Mouse (Mus musculus): ENCODE measurements at regions not wholly inside any gene's neighbourhood (a gene's known extent, or its start where the extent isn't known, plus 50 kb on each side); places are given as distances from the start of the nearest gene placed in this dataset.

DNA sequence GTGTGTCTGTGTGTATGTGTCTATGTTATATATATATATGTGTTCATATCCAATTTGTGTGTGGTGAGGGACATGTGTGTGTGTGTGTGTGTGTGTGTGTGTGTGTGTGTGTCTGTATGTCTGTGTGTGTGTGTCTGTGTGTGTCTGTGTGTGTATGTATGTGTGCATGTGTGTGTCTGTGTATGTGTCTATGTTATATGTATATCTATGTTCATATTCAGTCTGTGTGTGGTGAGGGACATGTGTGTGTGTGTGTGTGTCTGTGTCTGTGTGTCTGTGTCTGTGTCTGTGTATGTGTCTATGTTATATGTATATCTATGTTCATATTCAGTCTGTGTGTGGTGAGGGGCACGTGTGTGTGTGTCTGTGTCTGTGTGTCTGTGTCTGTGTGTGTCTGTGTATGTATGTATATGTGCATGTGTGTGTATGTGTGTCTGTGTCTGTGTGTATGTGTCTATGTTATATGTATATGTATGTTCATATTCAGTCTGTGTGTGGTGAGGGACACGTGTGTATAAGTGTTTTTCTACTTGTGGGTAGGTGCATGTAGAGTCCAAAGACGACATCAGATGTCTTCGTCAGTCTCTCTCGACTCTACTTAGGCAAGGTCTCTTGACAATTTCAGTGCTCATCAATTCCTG is 370.5 kb upstream of the Slc7a11 start:
- H3K36me3 ChIP-seq (ENCODE audit: control insufficient read depth, insufficient read depth, low read length) = no peaks in the 10 kb centered on the region
- H3K9ac ChIP-seq (ENCODE audit: low read length) = no peak overlapping the region
- no peaks in the 10 kb centered on the region; the same call in 1 of the 2 replicates for H3K27me3 ChIP-seq (ENCODE audit: control insufficient read depth, insufficient read depth, low read length)
- H3K4me1 ChIP-seq (ENCODE audit: control insufficient read depth, insufficient read depth, low read length) = no peaks in the 10 kb centered on the region
- no peak overlapping the region for H3K27ac ChIP-seq (ENCODE audit: low read depth, low read length)
- DNase-seq (ENCODE audit: low spot score, missing footprints) = peak; percentile 68
- H3K4me2 ChIP-seq = no peak overlapping the region
- H3K9me3 ChIP-seq (ENCODE audit: control insufficient read depth, low read length) = no peaks in the 10 kb centered on the region
- ATAC-seq (ENCODE audit: low FRiP score) = no peak
- 84% methylated on average over 5 of the region's 5 CpGs for WGBS
- no peak overlapping the region for H3K4me3 ChIP-seq (ENCODE audit: low read depth, low read length)

DNA sequence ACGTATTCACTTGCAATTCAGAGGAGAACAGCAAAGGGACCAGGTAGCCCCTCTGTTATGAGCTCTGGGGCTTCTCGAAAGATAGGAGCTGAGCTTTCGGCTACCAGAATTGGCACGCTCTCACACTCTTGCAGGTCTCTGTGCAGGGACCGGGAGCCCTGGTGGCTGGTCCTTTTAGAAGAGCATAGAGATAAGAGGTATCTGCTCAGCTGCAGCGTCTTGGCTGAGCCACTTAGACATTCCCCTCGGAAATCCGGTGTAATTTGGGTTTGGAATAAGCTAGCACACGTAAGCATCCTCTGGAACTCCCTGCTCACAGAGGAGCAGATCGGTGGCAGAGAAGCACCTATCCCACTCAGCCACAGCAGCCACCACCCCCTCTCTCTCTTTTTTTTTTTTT is 372.3 kb upstream of the Slc7a11 start:
- H3K36me3 ChIP-seq (ENCODE audit: control insufficient read depth, insufficient read depth, low read length) = no peaks in the 10 kb centered on the region
- DNase-seq (ENCODE audit: low spot score, missing footprints) (no peak), ATAC-seq (ENCODE audit: low FRiP score) (no peak)
- WGBS = 83% methylated on average over 10 of the region's 10 CpGs
- no peak overlapping the region for H3K27ac ChIP-seq (ENCODE audit: low read depth, low read length)
- H3K9me3 ChIP-seq (ENCODE audit: control insufficient read depth, low read length) = no peaks in the 10 kb centered on the region
- no peaks in the 10 kb centered on the region for H3K4me1 ChIP-seq (ENCODE audit: control insufficient read depth, insufficient read depth, low read length)
- no peak overlapping the region for H3K9ac ChIP-seq (ENCODE audit: low read length)
- no peaks in the 10 kb centered on the region; the same call in 1 of the 2 replicates for H3K27me3 ChIP-seq (ENCODE audit: control insufficient read depth, insufficient read depth, low read length)
- no peak overlapping the region for H3K4me3 ChIP-seq (ENCODE audit: low read depth, low read length)
- no peak overlapping the region for H3K4me2 ChIP-seq

DNA sequence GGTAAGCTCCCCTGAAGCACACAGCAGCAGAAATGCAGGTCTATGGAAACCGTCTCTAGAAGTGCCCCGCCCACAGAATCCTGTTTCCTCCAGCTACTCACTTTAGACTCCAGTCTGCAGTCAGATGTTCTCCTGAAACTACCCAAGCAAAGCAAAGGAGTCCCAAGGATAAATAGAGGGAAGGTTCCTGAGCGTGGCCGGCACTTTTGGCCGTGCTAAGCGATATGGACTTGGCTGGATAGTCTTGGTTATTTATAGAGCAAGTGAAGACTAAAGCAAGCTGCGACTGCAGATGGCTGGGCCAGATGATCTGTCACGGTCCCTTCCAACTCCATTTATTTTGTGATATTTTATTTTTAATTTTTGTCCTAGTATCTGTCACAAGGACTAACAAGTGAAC is 373.1 kb upstream of the Slc7a11 start:
- H3K4me1 ChIP-seq (ENCODE audit: control insufficient read depth, insufficient read depth, low read length) = no peaks in the 10 kb centered on the region
- 86% methylated on average over 8 of the region's 8 CpGs for WGBS

GRCm38 (mm10) chr3:50817361-50817760 is 373.9 kb upstream of the Slc7a11 start:
- 64% methylated on average over 3 of the region's 3 CpGs for WGBS
- no peak overlapping the region for H3K27ac ChIP-seq (ENCODE audit: low read depth, low read length)
- no peaks in the 10 kb centered on the region for H3K9me3 ChIP-seq (ENCODE audit: control insufficient read depth, low read length)
- no peak overlapping the region for H3K4me2 ChIP-seq
- ATAC-seq (ENCODE audit: low FRiP score) (no peak), DNase-seq (ENCODE audit: low spot score, missing footprints) (peak; percentile 56)
- no peak overlapping the region for H3K9ac ChIP-seq (ENCODE audit: low read length)
- no peaks in the 10 kb centered on the region for H3K36me3 ChIP-seq (ENCODE audit: control insufficient read depth, insufficient read depth, low read length)
- H3K4me3 ChIP-seq (ENCODE audit: low read depth, low read length) = no peak overlapping the region
- H3K27me3 ChIP-seq (ENCODE audit: control insufficient read depth, insufficient read depth, low read length) = no peaks in the 10 kb centered on the region; the same call in 1 of the 2 replicates
- H3K4me1 ChIP-seq (ENCODE audit: control insufficient read depth, insufficient read depth, low read length) = no peaks in the 10 kb centered on the region

More for the DNA sequence above, 373.1 kb upstream of the Slc7a11 start:
- DNase-seq (ENCODE audit: low spot score, missing footprints) = peak; percentile 54
- H3K4me3 ChIP-seq (ENCODE audit: low read depth, low read length) = no peak overlapping the region
- H3K27me3 ChIP-seq (ENCODE audit: control insufficient read depth, insufficient read depth, low read length) = no peaks in the 10 kb centered on the region; the same call in 1 of the 2 replicates
- no peak overlapping the region for H3K9ac ChIP-seq (ENCODE audit: low read length)
- H3K36me3 ChIP-seq (ENCODE audit: control insufficient read depth, insufficient read depth, low read length) = no peaks in the 10 kb centered on the region
- no peak for ATAC-seq (ENCODE audit: low FRiP score)
- H3K27ac ChIP-seq (ENCODE audit: low read depth, low read length) = no peak overlapping the region
- H3K9me3 ChIP-seq (ENCODE audit: control insufficient read depth, low read length) = no peaks in the 10 kb centered on the region
- no peak overlapping the region for H3K4me2 ChIP-seq

- Histone ChIP-seq H3K36me3 (ENCODE audit: control insufficient read depth, insufficient read depth, low read length) (no peaks in the 10 kb centered on the region), H3K4me1 (ENCODE audit: control insufficient read depth, insufficient read depth, low read length) (peaks cover 5% of the 10 kb centered on the region; the same call in 1 of the 2 replicates), H3K27ac (ENCODE audit: low read depth, low read length) (no peak overlapping the region), H3K4me2 (no peak overlapping the region), H3K9me3 (ENCODE audit: control insufficient read depth, low read length) (no peaks in the 10 kb centered on the region), H3K4me3 (ENCODE audit: low read depth, low read length) (no peak overlapping the region), H3K27me3 (ENCODE audit: control insufficient read depth, insufficient read depth, low read length) (no peaks in the 10 kb centered on the region), H3K9ac (ENCODE audit: low read length) (no peak overlapping the region)
- ATAC-seq (ENCODE audit: low FRiP score) (no peak), DNase-seq (ENCODE audit: low spot score, missing footprints) (peak; percentile 51)
- WGBS = 84% methylated on average over 1 of the region's 1 CpGs
Measured at GRCm38 (mm10) chr3:50820776-50821175, 377.4 kb upstream of the Slc7a11 start.

DNA sequence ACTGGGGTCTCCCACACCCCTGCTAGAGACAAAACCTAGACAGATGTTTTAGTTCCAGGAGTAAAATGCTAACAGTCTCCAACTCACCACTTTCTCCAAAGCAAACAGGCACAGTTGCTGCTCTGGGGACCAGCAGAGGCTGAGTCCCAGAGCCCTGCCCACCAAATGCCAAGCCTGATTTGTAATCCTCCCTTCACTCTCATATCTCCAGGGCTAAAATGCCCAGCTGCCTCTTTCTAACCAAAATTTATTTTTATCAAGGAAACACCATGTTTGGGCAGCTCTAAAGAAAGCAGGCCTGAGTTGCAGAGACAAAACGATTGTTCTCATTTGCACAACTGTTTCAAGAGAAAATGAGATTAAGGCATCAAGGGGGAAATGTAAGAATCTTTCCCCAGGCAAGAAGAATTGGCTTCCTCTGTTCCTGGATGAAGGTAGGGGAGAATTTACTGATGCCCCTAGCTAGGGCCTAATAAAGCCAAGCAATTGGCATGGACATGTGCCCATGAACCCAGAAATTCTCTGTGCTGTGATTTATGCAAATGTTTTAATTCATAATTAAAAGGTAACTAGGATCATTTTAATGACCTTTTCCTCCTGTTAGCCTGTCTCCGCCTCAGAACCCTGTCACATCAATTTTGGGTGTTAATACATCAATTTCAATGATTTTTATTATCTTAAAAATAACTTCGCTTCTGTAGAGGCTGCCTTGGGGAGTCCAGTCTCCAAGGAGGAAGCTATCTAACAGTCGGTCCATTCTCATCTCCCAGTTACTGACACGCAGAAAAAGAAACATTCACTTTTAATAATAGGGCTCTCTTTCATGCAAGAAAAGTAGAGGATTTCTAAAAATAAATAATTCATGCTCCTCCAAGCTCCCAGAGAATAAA is 382.4 kb upstream of the Slc7a11 start:
- Histone ChIP-seq H3K9ac (ENCODE audit: low read length) (no peak overlapping the region), H3K36me3 (ENCODE audit: control insufficient read depth, insufficient read depth, low read length) (no peaks in the 10 kb centered on the region), H3K4me1 (ENCODE audit: control insufficient read depth, insufficient read depth, low read length) (peaks cover 11% of the 10 kb centered on the region), H3K4me3 (ENCODE audit: low read depth, low read length) (no peak overlapping the region), H3K9me3 (ENCODE audit: control insufficient read depth, low read length) (no peaks in the 10 kb centered on the region), H3K27me3 (ENCODE audit: control insufficient read depth, insufficient read depth, low read length) (no peaks in the 10 kb centered on the region), H3K27ac (ENCODE audit: low read depth, low read length) (no peak overlapping the region), H3K4me2 (no peak overlapping the region)
- no peak for ATAC-seq (ENCODE audit: low FRiP score)
- DNase-seq (ENCODE audit: low spot score, missing footprints) = peak; percentile 77
- 68% methylated on average over 5 of the region's 5 CpGs for WGBS

DNA sequence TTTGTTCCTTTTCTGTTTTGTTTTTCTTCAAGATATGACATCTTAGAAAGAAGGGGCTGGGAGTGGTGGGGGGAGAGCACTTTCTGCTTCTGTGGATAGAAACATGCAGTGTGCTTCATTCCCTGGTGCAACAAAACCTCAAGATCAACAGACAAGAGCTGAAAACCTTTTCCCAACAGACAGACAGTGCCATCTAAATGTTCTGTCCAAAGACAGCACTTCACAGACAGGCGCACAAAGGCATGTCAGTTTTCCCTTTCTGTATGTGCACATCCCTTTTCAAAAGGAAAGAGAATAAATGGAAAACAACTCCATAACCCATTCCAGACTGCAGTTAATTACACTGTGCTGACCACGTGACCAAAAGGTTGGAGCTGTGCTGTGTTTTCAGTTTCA is 383.0 kb upstream of the Slc7a11 start:
- Histone ChIP-seq H3K9me3 (ENCODE audit: control insufficient read depth, low read length) (no peaks in the 10 kb centered on the region), H3K4me1 (ENCODE audit: control insufficient read depth, insufficient read depth, low read length) (peaks cover 11% of the 10 kb centered on the region), H3K27ac (ENCODE audit: low read depth, low read length) (no peak overlapping the region), H3K27me3 (ENCODE audit: control insufficient read depth, insufficient read depth, low read length) (no peaks in the 10 kb centered on the region), H3K4me2 (no peak overlapping the region), H3K9ac (ENCODE audit: low read length) (no peak overlapping the region), H3K4me3 (ENCODE audit: low read depth, low read length) (no peak overlapping the region), H3K36me3 (ENCODE audit: control insufficient read depth, insufficient read depth, low read length) (no peaks in the 10 kb centered on the region)
- whole genome bisulfite sequencing = 62% methylated on average over 2 of the region's 2 CpGs
- DNase-seq (ENCODE audit: low spot score, missing footprints) (no peak), ATAC-seq (ENCODE audit: low FRiP score) (no peak)

DNA sequence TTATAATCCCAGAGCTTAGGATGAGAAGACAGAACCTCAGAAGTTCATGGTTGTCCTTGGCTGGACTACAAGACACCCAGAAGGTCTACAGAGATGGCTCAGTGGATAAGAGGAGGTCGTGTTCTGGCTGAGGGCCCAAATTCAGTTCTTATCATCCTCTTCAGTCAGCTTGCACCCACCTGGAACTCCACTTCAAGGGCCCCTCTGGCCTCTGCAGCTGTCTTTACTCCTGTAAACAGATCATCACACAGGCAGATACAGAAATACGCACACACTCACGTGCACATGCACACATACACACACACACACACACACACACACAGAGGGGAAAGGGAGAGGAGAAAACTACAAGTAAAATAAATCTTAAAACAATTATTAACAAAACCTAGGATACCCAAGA is 385.8 kb upstream of the Slc7a11 start:
- H3K4me2 ChIP-seq = no peak overlapping the region
- H3K9ac ChIP-seq (ENCODE audit: low read length) = no peak overlapping the region
- H3K9me3 ChIP-seq (ENCODE audit: control insufficient read depth, low read length) = no peaks in the 10 kb centered on the region
- H3K27ac ChIP-seq (ENCODE audit: low read depth, low read length) = no peak overlapping the region
- H3K36me3 ChIP-seq (ENCODE audit: control insufficient read depth, insufficient read depth, low read length) = no peaks in the 10 kb centered on the region
- no peaks in the 10 kb centered on the region for H3K27me3 ChIP-seq (ENCODE audit: control insufficient read depth, insufficient read depth, low read length)
- ATAC-seq (ENCODE audit: low FRiP score) = no peak
- DNase-seq (ENCODE audit: low spot score, missing footprints) = peak; percentile 79
- WGBS = 87% methylated on average over 3 of the region's 3 CpGs
- H3K4me3 ChIP-seq (ENCODE audit: low read depth, low read length) = no peak overlapping the region
- H3K4me1 ChIP-seq (ENCODE audit: control insufficient read depth, insufficient read depth, low read length) = peaks cover 11% of the 10 kb centered on the region

DNA sequence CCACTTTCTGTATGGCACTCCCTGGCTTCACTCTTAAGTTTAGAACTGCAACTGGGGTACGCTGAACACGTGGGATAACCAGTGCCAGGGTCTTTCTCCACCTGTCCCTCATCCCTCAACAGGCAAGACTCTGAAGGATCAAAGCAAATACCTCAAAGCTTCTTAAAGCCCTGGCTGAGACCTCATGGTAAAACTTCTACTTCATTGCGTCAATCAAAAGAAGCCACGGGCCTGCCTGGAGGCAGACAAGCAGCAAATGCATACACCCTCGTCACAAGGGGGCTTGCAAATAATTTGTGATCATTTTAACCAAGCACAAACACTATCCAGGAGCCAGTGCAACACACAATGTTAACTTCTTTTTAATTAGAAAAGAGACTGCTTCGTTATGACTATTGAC is 387.0 kb upstream of the Slc7a11 start:
- ATAC-seq (ENCODE audit: low FRiP score) (no peak), DNase-seq (ENCODE audit: low spot score, missing footprints) (peak; percentile 81)
- Histone ChIP-seq H3K4me3 (ENCODE audit: low read depth, low read length) (no peak overlapping the region), H3K4me2 (no peak overlapping the region), H3K4me1 (ENCODE audit: control insufficient read depth, insufficient read depth, low read length) (peaks cover 7% of the 10 kb centered on the region; the same call in 1 of the 2 replicates), H3K27me3 (ENCODE audit: control insufficient read depth, insufficient read depth, low read length) (no peaks in the 10 kb centered on the region), H3K9me3 (ENCODE audit: control insufficient read depth, low read length) (no peaks in the 10 kb centered on the region), H3K27ac (ENCODE audit: low read depth, low read length) (no peak overlapping the region), H3K9ac (ENCODE audit: low read length) (no peak overlapping the region), H3K36me3 (ENCODE audit: control insufficient read depth, insufficient read depth, low read length) (no peaks in the 10 kb centered on the region)
- WGBS = 80% methylated on average over 6 of the region's 6 CpGs
